Mouse (Mus musculus) spleen, adult 2 months (tissue): ENCODE data around the gene Smarcal1.

Experiments used
- CTCF ChIP-seq: fragments of 200-500 bp; IDR thresholded peaks from 2 replicates; pipeline ENCODE4 v1.5.1; 2011; ENCODE audit warnings: mild to moderate bottlenecking, inconsistent platforms; ENCODE audit not compliant: insufficient read depth, insufficient read length, insufficient replicate concordance; ENCODE audit errors: extremely low read depth
- POLR2A ChIP-seq: fragments of 200-500 bp; IDR thresholded peaks from 2 replicates; pipeline ENCODE4 v1.6.1; 2011; ENCODE audit warnings: low read depth, low read length, inconsistent platforms

DNA sequence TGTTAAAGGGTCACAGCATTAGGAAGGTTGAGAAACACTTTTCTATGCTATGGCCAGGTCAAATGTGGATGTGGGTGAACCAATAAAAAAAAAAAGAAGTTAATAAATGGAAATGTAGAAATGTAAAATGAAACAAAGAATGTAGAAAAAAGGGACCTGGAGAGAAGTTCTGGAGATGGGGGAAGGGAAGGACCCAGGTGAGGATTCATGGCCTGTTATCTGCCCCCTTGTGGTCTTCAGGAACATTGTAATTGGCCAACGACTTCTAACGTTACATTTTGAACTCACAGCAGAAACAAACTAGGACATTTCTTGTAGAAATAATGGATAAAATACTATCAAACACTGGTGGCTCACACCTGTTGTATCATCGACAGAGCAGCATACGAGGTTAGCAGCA lies 7.9 kb upstream of the Smarcal1 start:
- no peak for TF ChIP-seq CTCF
- no peak for TF ChIP-seq POLR2A
